Mouse (Mus musculus): ENCODE measurements at regions not wholly inside any gene's neighbourhood (a gene's known extent, or its start where the extent isn't known, plus 50 kb on each side); places are given as distances from the start of the nearest gene placed in this dataset.

DNA sequence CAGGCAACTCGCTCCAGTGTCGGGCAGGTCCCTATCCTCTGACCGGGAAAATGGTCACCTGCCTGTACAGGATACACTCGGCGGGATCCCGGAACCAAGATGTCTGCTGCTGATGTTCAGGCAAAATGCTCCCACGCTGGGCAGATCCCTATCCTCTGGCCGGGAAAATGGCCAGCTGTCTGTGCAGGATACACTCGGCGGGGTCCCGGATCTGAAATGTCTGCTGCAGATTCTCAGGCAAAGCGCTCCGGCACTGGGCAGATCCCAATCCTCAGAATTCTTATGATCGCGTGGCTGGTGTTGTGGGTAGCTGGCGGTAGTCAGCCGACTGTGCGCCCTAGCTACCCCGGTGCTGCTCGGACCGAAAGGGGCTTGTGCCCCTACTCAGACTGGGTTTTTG is 161.4 kb downstream of the Gm12353 start:
- peak in 1 of 2 experiments; percentile 2 for DNase-seq

Data from cerebellum, postnatal 36 days (tissue).